Mouse (Mus musculus) urinary bladder, adult 18-20 months (tissue): Measurements from ENCODE around the gene Cfap57.
A peak's percentile ranks its signal among the peaks of the same experiment; 100 is the strongest.

ENCODE experiments used
- DNase-seq, 2 experiments: peaks; one replicate each; pipeline ENCODE4 v3.0.0; 2022; ENCODE audit warnings: low spot score in 2 of 2, mixed read lengths in 2 of 2

Cfap57 gene

GRCm38 (mm10) chr4:118620279-118620966 is at the start of gene Cfap57, which contains the start of gene Ebna1bp2:
Cfap57 (minus strand) TSS chr4:118620777.
Ebna1bp2 (plus strand) TSS chr4:118620799.
- DNase-seq: peak; percentile 78 to 86

GRCm38 (mm10) chr4:118658652-118659051 is 38.1 kb upstream of the Cfap57 start, which contains the start of gene Olfr62:
Olfr62 (plus strand) TSS chr4:118658952.
- DNase-seq: no peak

- DNase-seq: peak in 1 of 2 experiments; percentile 45
These were observed 24.7 kb upstream of the Cfap57 start for GRCm38 (mm10) chr4:118645234-118645633.

DNA sequence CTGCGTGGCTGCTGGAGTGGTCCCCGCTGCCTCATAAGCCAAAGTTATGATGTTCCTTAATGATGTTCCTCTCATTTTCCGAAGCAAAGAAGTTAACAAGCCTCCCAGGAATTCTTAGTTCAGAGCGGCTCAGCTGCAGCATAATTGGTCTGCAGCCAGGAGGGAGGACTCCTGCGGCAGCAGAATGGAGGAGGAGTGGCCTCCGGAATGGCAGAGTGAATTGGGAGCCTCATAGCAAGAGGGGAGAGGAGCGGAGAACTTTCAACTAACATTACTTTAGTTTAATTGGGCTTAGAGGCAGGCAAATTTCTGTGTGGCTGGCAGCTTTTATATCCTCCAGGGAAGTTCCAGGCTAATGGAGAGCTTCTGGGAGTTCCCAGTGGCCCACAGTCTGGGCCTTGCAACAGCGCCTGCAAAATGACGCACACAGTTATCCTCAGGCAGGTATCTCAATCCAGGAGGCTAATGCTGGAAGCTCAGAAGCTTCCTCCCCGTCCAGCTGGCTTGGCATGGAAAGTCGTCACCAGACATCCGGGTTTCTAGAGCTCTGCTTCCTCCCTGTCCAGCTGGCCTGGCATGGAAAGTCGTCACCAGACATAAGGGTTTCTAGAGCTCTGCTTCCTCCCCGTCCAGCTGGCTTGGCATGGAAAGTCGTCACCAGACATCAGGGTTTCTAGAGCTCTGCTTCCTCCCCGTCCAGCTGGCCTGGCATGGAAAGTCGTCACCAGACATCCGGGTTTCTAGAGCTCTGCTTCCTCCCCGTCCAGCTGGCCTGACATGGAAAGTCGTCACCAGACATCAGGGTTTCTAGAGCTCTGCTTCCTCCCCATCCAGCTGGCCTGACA is 22.0 kb upstream of the Cfap57 start:
- no peak for DNase-seq

DNA sequence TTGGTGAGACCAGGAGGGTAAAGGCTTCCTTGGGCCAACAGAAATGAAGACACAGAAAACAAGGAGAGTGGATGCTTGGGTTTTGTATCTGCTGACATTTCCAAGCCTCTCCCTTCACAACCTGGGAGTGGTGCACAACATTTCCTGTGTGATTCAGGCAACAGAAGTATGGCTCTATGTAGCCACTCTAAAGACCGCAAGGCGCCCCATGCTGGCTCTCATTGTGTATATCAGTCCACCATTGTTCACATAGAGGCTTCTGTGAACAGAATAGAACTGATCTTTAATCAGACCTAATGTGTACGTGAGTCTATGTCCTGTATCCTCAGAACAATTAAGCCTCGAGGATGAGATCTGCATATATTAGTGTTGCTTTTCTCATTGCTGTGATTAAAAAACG is 9.7 kb upstream of the Cfap57 start:
- DNase-seq: no peak

GRCm38 (mm10) chr4:118621781-118622180 is 1.2 kb upstream of the Cfap57 start:
- no peak for DNase-seq

- no peak for DNase-seq
These were observed 367 bp upstream of the Cfap57 start for GRCm38 (mm10) chr4:118620967-118621320.

- no peak for DNase-seq
These were observed 5.2 kb downstream of the Cfap57 start for GRCm38 (mm10) chr4:118615412-118615811.

DNA sequence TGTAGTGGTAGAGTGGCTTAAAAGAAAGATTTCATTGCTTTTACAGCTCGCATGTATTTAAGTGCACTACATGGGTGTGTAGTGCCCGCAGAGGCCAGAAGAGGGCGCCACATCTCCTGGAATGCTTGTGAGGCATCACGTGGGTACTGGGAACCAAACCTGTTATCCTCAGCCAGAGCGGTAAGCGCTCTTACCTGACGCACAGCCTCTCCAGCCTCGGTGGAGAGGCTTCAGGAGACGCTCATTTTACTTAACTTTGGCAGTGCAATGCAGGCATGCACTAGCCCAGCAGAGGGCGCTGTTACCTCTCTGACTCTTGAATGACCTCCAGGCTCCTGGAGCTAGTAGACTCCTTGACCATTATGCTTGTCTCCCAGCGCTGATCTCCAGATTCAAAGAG is 8.0 kb downstream of the Cfap57 start:
- DNase-seq: peak in 1 of 2 experiments; percentile 8

DNA sequence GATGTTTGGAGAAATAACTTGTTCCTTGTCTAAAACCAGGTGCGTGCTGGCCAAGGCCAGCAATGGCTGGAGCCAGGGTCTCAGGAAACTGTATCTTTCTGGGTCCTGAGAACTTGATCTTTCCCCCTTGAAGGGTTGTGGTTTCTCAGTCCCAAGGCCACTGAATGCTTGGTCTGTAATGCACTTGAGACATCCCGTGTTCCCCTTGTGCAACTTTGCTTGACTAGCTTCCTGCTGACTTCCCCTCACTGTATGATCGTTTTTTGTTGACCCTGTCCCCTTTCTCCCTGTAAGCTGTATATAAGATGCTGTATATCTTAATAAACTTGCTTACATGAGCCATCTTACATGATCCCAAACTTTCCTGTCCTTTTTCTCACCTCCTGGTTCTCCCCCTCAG is 10.7 kb downstream of the Cfap57 start:
- DNase-seq: no peak

- no peak for DNase-seq
These were observed 16.5 kb downstream of the Cfap57 start for GRCm38 (mm10) chr4:118604065-118604464.

GRCm38 (mm10) chr4:118589733-118590130 is 30.8 kb downstream of the Cfap57 start:
- DNase-seq: no peak

DNA sequence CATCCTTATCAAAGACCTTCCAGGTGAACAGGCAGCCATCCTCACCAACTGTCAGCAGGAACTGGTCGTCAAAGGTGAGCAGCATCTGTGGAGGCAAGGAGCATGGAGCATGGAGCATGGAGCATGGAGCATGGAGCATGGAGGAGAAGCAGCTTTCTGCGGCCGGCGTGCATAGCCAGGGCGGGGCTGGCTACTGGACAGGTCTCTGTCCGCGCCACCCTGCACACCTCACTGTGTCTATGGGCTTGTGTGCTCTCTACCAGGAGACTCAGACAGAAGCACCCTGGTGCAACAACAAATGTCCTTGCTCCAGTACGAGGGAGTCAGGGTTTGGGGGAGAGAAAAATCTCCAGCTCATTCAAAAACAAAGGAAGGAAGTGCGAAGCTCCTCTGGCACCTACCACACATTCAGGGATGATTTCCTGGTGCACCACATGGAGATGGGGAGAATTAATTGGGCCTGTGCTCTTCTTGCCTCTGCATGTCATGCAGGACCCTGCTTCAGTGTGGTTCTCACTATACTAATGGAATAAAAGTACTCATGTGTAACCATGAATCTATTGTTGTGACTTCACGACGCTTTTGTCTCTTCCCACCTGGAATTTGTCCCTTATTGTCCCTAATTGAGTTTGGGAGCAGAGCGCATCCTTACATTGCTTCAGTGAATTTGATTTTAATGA is 31.4 kb downstream of the Cfap57 start:
- no peak for DNase-seq

GRCm38 (mm10) chr4:118582629-118583028 is 37.9 kb downstream of the Cfap57 start:
- DNase-seq: no peak

DNA sequence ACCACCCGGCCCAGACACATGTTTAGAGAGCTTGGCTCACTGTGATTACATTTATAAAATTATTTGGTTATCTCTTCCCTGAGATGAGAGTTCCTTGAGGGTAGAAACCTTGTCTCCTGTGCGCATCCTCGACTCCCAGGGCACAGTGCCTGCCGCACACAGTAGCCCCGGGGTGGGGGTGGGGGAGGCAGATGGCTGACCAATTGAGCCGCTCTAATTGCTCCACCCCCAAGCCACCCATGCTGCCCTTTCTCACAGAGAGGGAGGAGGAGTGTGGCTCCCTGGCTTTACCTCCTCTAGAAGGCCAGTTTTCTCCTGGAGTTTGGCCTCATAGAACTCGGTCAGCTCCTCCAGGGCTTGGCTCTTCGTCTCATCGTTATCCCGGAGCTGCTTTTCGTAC is 39.1 kb downstream of the Cfap57 start:
- no peak for DNase-seq

DNA sequence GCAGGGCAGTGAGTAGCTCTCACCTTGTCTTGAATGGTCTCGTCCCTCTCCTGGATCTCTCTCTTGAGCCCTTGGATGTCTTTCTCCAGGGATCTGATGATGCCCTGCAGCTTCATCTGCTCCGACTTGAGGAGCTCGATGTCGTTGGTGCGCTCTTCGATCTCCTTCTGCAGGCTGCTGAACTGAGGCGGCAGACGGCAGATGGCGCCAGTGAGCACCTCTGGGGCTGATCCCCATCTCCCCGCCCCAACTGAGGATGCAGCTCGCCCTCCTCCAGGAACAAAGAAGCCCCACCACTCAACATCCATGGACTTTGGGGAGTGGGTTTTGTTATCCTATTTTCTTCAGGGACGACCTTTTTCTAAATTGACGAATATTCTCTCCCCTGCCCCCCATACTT is 41.3 kb downstream of the Cfap57 start:
- DNase-seq: peak in 1 of 2 experiments; percentile 35

DNA sequence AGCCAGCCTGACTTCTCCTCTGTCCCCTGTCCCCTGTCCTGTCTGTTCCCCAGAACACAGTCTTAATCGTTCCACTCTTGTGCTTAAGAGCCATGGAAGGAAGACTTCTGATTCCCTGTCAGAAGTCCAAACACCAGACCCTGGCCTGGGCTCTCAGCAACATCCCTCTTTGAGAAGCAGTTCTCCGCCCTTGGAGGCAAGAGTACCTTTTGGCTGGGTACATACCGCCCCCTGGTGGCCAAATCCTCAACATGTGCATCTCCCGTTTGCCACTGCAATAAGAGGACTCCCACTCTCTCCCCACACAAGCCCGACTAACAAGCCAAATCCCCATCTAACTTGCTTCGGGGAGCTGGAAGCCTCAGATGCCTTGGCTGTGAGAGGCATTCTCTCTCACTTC is 44.5 kb downstream of the Cfap57 start:
- peak; percentile 59 to 78 for DNase-seq

- no peak for DNase-seq
These were observed 49.1 kb downstream of the Cfap57 start for GRCm38 (mm10) chr4:118571441-118571840.

DNA sequence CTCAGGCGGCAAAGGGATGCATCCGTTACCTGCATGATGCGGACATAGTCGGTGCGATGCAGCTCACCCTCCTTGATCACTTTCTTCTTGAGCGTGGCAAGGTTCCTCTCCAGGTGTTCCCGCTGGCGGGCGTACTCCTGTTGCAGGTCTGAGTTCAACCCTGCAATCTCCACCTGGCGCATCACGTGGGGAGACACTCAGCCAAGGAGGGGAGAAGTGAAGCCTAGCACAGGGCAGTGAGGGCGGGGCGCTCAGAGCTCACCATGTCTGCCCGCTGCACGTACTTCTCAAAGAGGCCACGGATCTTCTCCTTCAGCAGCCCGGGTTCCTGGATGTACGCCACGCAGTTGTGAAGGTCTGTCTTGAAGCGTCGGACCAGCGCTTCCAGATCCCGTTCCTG is 51.3 kb downstream of the Cfap57 start:
- no peak for DNase-seq

GRCm38 (mm10) chr4:118568709-118569108 is 51.9 kb downstream of the Cfap57 start:
- no peak for DNase-seq

- DNase-seq: peak in 1 of 2 experiments; percentile 45
These were observed 54.4 kb downstream of the Cfap57 start for GRCm38 (mm10) chr4:118566161-118566676.

- DNase-seq: no peak
These were observed 55.7 kb downstream of the Cfap57 start for GRCm38 (mm10) chr4:118564926-118565279.
